Mouse (Mus musculus) cerebellum, postnatal 36 days (tissue): ENCODE measurements around the gene Fabp2.

Experiments used
- DNase-seq, 2 experiments: peaks; one replicate each; pipeline ENCODE4 v3.0.0; 2021 to 2022; ENCODE audit warnings: mixed read lengths in 2 of 2

Fabp2 gene

DNA sequence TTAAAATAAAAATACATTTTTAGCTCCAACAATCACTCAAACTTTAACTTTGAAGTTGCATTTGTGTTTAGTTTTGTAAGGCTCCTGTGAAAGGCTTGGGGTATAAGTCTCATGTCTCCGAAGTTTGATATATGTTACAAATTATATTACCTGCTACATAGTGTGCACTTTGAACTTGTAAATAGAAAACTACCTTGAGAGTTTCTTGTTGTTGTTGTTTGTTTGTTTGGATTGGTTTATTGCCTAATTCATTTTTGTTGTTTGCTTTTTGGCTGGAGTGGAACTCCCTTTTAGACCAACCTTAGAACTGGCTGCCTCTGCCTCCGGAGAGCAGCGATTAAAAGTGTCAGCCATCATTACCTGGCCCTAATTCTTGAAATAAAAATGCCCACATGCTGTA lies at the start of gene Fabp2:
Gene Fabp2 (plus strand): TSS at position 301 of the 400 bp plus-strand sequence.
- DNase-seq = no peak

DNA sequence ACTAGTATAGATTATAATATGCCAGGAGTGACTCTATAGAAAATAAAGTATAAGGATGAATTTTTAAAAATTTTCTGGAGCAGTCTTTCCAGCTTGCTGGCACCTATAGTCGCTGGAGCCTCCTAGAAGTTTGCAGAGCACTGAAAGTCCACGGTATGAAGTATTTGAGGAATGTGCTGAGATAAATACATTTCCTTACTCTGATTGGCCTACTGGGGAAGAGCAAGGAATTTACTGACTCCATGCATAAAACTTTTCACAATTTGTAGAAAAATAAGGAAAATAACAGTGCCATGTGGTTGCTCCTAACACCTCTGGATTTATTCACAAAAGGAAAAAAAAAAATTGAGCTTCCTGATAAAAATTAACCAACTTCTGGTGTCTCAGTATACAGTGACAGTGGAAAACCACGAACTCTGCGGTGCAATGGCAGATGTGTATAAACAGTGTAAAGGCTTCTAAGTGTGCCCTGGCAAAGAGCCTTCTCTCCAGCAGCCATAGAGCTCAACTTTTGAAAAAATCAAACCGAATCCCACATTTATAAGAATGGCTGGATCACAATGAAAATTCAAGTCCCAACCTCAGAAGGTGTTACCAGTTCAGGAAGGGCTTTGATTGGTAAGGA lies 46.4 kb upstream of the Fabp2 start:
- no peak for DNase-seq

- DNase-seq = no peak
Measured at GRCm38 (mm10) chr3:122855149-122855548, 39.7 kb upstream of the Fabp2 start.

DNA sequence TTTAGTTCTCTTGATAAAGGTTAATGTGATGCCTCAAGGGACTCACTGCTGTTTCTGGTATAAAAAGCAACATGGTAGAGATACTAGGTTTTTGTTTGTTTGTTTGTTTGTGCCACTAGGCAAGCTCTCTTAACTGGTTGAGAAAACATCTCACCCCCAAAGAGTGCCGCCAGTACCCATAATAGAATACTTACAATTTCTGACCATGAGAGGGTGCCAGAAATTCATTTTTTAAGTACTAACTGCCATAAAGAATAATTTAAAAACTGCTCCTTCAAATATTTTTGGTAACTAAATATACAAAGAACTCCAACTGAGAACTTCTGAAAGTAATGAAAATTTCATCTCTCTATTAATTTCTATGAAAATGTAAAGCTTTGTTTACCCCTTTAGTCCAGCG lies 35.0 kb upstream of the Fabp2 start:
- DNase-seq = no peak

DNA sequence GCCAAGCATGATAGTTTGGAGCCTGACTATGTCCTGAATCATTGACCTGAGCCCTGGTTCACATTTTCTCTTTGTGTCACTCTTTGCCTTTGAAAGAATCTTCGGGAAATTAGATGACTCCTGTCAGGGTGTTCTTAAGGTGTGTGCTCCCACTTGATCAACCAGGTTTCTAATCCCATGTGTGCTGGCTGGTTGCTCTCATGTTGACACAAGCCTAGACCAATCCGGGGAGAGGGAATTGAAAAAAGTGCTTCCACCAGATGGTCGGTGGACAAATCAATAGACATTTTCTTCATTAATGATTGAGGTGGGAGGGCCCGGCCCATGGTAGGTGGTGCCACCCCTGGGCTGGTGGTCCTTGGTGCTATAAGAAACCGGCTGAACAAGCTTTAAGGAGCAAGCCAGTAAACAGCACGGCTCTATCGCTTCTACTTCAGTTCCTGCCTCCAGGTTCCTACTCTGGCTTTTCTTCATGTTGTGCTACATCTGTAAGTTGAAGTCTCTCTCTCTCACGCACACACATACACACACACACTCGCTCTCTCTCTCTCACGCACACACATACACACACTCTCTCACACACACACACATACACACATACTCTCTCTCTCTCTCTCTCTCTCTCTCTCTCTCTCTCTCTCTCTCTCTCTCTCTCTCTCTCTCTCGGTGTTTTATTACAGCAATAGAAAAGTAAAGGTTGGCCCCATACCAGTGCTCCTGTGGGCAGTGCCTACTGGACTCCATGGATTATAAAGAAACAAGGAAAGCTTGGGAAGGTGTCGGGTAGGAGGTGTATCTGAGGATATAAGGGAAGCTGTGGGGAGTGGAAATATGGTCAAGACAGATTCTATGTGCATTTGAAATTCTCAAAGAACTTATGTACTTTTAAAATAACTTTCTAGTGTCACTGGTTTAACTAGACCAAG lies 34.0 kb upstream of the Fabp2 start:
- DNase-seq = no peak

DNA sequence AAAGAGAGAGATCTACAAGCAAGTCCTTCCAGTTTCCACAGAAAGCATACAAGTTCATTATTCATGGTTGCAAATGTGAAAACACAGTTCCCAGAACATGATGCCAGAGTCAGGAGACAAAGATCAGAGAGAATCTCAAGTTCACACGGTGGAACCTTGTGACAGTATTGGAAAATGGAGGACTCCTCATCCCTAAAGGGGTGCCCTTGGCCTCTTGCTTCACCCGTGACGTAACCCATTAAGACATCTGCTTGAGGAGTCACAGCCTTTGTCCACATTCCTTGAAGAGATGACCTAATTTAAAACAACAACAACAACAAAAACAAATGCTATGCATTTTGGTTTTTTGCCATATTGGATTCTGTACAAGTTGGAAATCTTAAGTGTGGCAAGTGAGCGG lies 29.8 kb upstream of the Fabp2 start:
- DNase-seq = no peak

DNA sequence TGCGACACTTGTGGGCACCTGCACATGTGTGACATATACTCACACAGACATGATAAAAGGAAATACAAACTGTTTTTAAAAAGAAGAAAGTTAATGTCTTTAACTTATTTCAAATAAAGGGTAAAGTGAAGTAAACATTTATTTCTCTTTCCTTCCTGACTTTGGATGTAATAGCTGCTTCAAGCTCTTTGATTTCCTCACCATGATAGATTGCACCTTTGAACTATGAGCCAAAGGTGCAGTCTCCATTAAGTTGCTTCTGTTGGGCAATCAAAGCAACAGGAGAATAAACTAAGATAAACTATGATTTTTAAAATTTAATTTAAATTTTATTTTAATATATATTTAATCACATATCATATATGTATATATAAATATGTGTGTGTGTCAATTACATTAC lies 26.6 kb upstream of the Fabp2 start:
- DNase-seq = no peak

GRCm38 (mm10) chr3:122871596-122871995 lies 23.3 kb upstream of the Fabp2 start:
- DNase-seq = no peak

DNA sequence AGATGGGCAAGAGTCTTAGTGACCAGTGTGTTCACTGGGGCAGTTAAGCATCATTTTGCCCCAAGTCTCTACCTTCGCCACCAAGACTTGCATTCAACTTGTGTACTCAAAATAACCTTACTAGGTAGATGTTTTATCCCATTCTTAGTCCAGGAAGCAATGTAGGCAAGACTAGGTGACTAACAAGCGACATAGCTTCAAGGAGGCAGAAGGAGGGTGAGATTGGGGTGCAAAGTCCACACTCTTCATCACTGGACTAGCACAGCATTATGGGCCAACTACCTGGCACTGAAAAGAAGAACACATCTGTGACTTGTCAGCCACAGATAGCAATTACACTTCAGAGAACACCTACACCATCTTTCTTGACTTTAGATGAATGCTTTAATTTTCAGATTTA lies 18.0 kb upstream of the Fabp2 start:
- no peak for DNase-seq

DNA sequence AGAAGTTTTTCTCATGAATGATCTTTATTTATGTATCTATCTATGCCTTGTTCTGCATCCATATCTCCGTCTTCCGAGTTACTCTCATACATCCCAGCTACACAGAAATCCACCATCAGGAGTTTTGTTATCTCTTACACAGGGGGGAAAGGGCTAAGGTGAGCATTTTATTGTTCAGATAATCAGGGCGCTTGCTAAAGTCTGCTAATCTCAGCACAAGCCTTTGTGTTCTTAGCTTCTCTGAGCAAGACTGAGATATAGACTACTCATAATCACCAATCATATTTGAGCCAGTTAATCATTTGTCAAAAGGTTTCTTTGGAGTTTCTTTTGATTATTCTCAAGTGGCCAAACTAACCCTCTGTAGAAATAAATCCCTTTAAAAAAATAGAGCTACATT lies 17.3 kb upstream of the Fabp2 start:
- DNase-seq = no peak

GRCm38 (mm10) chr3:122878705-122879315 lies 16.1 kb upstream of the Fabp2 start:
- DNase-seq = no peak

DNA sequence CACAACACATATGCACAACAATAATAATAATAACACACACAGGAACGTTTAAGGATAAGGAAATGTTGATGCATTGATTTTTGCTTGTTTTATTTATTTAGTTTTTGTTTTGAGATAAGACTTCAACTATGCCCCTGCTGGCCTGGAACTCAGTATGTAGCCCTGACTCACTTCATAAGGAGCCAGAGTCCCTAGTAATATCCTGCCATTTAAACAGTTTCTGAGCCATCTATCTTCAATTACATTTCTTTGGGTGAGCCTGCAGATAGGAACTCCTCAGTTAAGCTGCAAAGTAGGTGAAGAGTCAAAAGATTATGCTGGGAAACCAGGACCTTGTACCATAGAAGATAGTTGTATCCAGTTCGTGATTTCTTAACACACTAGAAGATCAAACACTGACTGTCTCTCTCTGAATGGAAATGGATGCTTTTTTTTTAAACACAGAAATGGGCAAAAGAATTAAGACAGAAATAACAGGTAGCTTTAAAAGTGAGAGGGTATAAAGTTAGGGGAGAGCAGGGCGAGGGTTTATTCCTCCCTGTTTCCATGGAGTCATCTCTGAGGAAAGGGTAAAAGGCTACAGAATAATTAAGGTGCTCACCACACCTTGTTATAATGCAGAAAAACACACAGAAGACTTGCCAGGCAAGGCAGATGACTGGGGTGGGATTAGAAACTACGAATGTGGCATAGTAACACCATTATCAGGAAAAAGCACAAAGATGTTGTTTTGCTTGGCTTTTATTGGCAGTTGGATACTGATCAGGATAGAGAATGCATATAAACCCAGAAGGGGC lies 7.2 kb upstream of the Fabp2 start:
- no peak for DNase-seq

DNA sequence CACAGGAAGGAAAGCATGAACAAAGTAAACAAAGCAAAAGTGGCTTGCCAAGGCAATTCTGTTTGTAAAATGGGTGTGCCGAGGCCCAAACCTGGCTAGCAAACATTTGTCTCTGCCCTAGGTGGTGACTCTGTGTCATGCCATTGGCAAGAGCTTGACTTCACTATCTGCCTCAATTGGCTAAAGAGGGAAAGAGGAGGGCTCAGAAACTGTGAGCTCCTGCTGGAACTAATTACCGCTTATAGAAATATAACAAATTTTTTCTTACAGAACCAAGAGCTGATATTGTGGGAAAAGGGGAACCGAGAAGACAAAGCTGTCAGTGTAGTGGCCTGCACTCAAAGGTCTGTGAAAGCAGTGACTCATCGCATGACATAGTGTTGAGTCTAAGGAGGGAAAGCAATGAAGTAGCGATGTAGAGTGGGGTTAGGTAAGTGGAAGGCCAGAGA lies 6.5 kb upstream of the Fabp2 start:
- no peak for DNase-seq

GRCm38 (mm10) chr3:122895189-122895731 lies 388 bp downstream of the Fabp2 start:
- DNase-seq = no peak

GRCm38 (mm10) chr3:122898254-122898653 lies 3.4 kb downstream of the Fabp2 start:
- DNase-seq = no peak

GRCm38 (mm10) chr3:122903746-122904433 lies 9.0 kb downstream of the Fabp2 start:
- DNase-seq = peak; percentile 26 to 37

- DNase-seq = no peak
Measured at GRCm38 (mm10) chr3:122907841-122908240, 13.0 kb downstream of the Fabp2 start.

DNA sequence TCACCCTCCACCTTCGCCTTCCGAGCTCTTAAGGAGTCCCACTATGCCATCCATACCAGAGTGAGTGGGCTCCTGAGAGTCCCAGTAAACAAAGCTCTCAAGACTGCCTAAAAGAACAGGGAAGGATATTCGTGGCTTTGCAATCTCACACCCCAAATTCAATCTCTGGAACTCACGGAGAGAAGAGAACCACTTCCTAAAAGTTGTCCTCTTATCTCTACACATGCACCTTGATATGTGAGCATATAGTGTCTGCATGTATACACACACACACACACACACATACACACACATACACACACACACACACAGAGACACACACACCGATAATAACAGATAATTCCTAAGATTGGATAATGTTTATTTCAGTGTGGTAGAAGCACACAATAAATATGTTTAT lies 20.6 kb downstream of the Fabp2 start:
- DNase-seq = no peak

GRCm38 (mm10) chr3:122916191-122916680 lies 21.4 kb downstream of the Fabp2 start:
- DNase-seq = no peak

DNA sequence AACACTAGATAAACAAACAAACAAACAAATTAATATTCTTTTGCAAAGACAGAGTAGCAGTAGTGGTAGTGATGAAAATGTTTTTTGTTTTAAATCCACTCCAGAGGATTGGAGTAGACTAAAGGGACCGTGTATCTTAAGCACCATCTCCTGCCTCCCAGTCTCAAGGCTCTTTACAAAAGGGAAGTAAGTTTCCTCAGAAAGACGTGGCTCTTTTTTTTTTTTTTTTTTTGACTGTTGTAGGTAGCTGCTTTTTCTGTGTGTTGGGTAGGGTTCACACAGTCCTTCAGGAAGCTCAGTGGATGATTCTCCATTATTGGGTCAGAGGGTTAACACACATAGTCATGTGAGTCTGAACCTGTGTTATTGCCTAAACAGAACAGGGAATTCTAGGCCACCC lies 23.8 kb downstream of the Fabp2 start:
- DNase-seq = no peak

GRCm38 (mm10) chr3:122919260-122919659 lies 24.4 kb downstream of the Fabp2 start, which contains the start of gene Gm10959:
Gm10959 (minus strand) TSS chr3:122919360.
- no peak for DNase-seq
